Mouse (Mus musculus) lung, postnatal 0 days (tissue): ENCODE data around the gene Prkag1.

ENCODE experiments used
- CTCF ChIP-seq: IDR thresholded peaks from 2 replicates; pipeline ENCODE4 v1.5.1; 2016; ENCODE audit warnings: antibody characterized with exemption, mild to moderate bottlenecking
- EP300 ChIP-seq: IDR thresholded peaks from 2 replicates; pipeline ENCODE4 v1.6.1; 2016; ENCODE audit warnings: antibody characterized with exemption, mild to moderate bottlenecking, control low read depth

GRCm38 (mm10) chr15:98832161-98833058 is 1.1 kb upstream of the Prkag1 start:
- TF ChIP-seq EP300 (no peak), CTCF (peak; percentile 41)
